Mouse (Mus musculus): Measurements from ENCODE around the gene Lsamp. TPM values are rescaled to one million over a fixed set of nuclear protein-coding genes. Genes with fewer than 3 reads are reported as not detected.
"Not testable (repeated sequence)": the region's sequence is repeated elsewhere in the genome, so short reads cannot be mapped to it uniquely, and the experiment has no call there.

The Lsamp gene
- polyA plus RNA-seq, 1 experiment from 2014 or later = 106 TPM

GRCm38 (mm10) chr16:41969215-41969614 is 1985.1 kb downstream of the Lsamp start:
- no peaks in the 10 kb centered on the region for H3K36me3 ChIP-seq (ENCODE audit: control insufficient read depth, insufficient read depth, low read length)
- H3K4me3 ChIP-seq (ENCODE audit: low read depth, low read length) = no peak overlapping the region
- H3K4me1 ChIP-seq (ENCODE audit: control insufficient read depth, insufficient read depth, low read length) = no peaks in the 10 kb centered on the region
- H3K9me3 ChIP-seq (replicated peaks; ENCODE audit: control insufficient read depth, low read length, poor library complexity, severe bottlenecking) = no peaks in the 10 kb centered on the region
- no peaks in the 10 kb centered on the region for H3K27me3 ChIP-seq (ENCODE audit: control insufficient read depth, insufficient read depth, low read depth, low read length)
- no peak overlapping the region for H3K4me2 ChIP-seq (ENCODE audit: low read length)
- 64% methylated on average over 2 of the region's 2 CpGs for WGBS
- no peak overlapping the region for H3K9ac ChIP-seq (ENCODE audit: low read depth, low read length)
- ATAC-seq = no peak
- no peak overlapping the region for H3K27ac ChIP-seq (ENCODE audit: low read length)

DNA sequence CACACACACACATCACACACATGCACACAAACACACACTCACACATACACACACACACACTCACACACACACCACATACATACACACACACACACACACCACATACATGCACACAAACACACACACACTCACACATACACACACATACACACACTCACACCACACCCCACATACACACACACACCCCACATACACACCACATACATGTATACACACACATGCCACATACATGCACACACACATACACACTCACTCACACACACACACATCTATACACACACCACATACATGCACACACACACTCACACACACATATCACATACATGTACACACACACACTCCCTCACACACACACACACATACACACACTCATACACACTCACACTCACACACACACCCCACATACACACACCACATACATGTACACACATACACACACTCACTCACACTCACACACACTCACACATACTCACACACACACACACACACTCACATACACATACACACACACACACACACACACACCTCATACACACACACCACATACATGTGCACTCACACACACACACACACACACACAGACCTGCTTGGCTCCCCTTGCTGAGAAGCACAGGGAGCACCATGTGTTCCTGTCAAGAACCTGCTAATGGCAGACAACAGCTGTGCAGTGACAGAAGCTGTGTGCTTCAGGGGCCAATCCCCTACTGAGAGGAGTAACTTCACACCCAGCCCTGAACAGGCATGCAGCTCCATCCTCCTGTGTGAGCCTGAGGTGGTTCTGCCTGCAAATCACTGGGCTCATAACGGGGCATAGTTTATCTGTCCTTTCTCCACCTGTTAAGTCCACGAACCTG is 1990.9 kb downstream of the Lsamp start:
- peak; percentile 62 for ATAC-seq
- no peaks in the 10 kb centered on the region for H3K9me3 ChIP-seq (replicated peaks; ENCODE audit: control insufficient read depth, low read length, poor library complexity, severe bottlenecking)
- H3K4me3 ChIP-seq (ENCODE audit: low read depth, low read length) = no peak overlapping the region
- H3K4me2 ChIP-seq (ENCODE audit: low read length) = no peak overlapping the region
- no peak overlapping the region for H3K9ac ChIP-seq (ENCODE audit: low read depth, low read length)
- no peaks in the 10 kb centered on the region for H3K27me3 ChIP-seq (ENCODE audit: control insufficient read depth, insufficient read depth, low read depth, low read length)
- H3K4me1 ChIP-seq (ENCODE audit: control insufficient read depth, insufficient read depth, low read length) = peaks cover 8% of the 10 kb centered on the region
- H3K27ac ChIP-seq (ENCODE audit: low read length) = 0 out of 2 replicates have a peak overlapping the region, but pooled peaks have one; percentile 17
- H3K36me3 ChIP-seq (ENCODE audit: control insufficient read depth, insufficient read depth, low read length) = no peaks in the 10 kb centered on the region
- WGBS = 78% methylated on average over 2 of the region's 2 CpGs

- no peak for ATAC-seq
Observed at GRCm38 (mm10) chr16:41976897-41977296, 1992.7 kb downstream of the Lsamp start.

GRCm38 (mm10) chr16:41996956-41997355 is 2012.8 kb downstream of the Lsamp start:
- Histone ChIP-seq H3K9me3 (replicated peaks; ENCODE audit: control insufficient read depth, low read length, poor library complexity, severe bottlenecking) (no peaks in the 10 kb centered on the region), H3K36me3 (ENCODE audit: control insufficient read depth, insufficient read depth, low read length) (no peaks in the 10 kb centered on the region), H3K4me2 (ENCODE audit: low read length) (no peak overlapping the region), H3K4me1 (ENCODE audit: control insufficient read depth, insufficient read depth, low read length) (no peaks in the 10 kb centered on the region), H3K27ac (ENCODE audit: low read length) (no peak overlapping the region), H3K4me3 (ENCODE audit: low read depth, low read length) (no peak overlapping the region), H3K27me3 (ENCODE audit: control insufficient read depth, insufficient read depth, low read depth, low read length) (no peaks in the 10 kb centered on the region), H3K9ac (ENCODE audit: low read depth, low read length) (no peak overlapping the region)
- no peak for ATAC-seq
- WGBS = 73% methylated on average over 1 of the region's 1 CpGs

More at GRCm38 (mm10) chr16:41976897-41977296, 1992.7 kb downstream of the Lsamp start:
- H3K4me3 ChIP-seq (ENCODE audit: low read depth, low read length) = no peak overlapping the region
- no peaks in the 10 kb centered on the region for H3K36me3 ChIP-seq (ENCODE audit: control insufficient read depth, insufficient read depth, low read length)
- H3K27ac ChIP-seq (ENCODE audit: low read length) = no peak overlapping the region
- H3K4me2 ChIP-seq (ENCODE audit: low read length) = no peak overlapping the region
- no peak overlapping the region for H3K9ac ChIP-seq (ENCODE audit: low read depth, low read length)
- H3K4me1 ChIP-seq (ENCODE audit: control insufficient read depth, insufficient read depth, low read length) = peaks cover 8% of the 10 kb centered on the region
- H3K9me3 ChIP-seq (replicated peaks; ENCODE audit: control insufficient read depth, low read length, poor library complexity, severe bottlenecking) = no peaks in the 10 kb centered on the region
- no peaks in the 10 kb centered on the region for H3K27me3 ChIP-seq (ENCODE audit: control insufficient read depth, insufficient read depth, low read depth, low read length)
- WGBS = 78% methylated on average over 5 of the region's 5 CpGs

- Histone ChIP-seq H3K27me3 (ENCODE audit: control insufficient read depth, insufficient read depth, low read depth, low read length) (no peaks in the 10 kb centered on the region), H3K4me3 (ENCODE audit: low read depth, low read length) (no peak overlapping the region), H3K4me1 (ENCODE audit: control insufficient read depth, insufficient read depth, low read length) (no peaks in the 10 kb centered on the region), H3K27ac (ENCODE audit: low read length) (no peak overlapping the region), H3K9me3 (replicated peaks; ENCODE audit: control insufficient read depth, low read length, poor library complexity, severe bottlenecking) (no peaks in the 10 kb centered on the region), H3K4me2 (ENCODE audit: low read length) (no peak overlapping the region), H3K36me3 (ENCODE audit: control insufficient read depth, insufficient read depth, low read length) (no peaks in the 10 kb centered on the region), H3K9ac (ENCODE audit: low read depth, low read length) (no peak overlapping the region)
- 95% methylated on average over 5 of the region's 5 CpGs for WGBS
- ATAC-seq = no peak
Observed at GRCm38 (mm10) chr16:42002925-42003324, 2018.8 kb downstream of the Lsamp start.

GRCm38 (mm10) chr16:42003506-42003905 is 2019.3 kb downstream of the Lsamp start:
- WGBS = 98% methylated on average over 9 of the region's 11 CpGs
- not testable (repeated sequence) for H3K9me3 ChIP-seq (replicated peaks; ENCODE audit: control insufficient read depth, low read length, poor library complexity, severe bottlenecking); H3K27ac ChIP-seq (ENCODE audit: low read length); H3K36me3 ChIP-seq (ENCODE audit: control insufficient read depth, insufficient read depth, low read length); H3K4me3 ChIP-seq (ENCODE audit: low read depth, low read length); H3K27me3 ChIP-seq (ENCODE audit: control insufficient read depth, insufficient read depth, low read depth, low read length); ATAC-seq; H3K4me1 ChIP-seq (ENCODE audit: control insufficient read depth, insufficient read depth, low read length); H3K9ac ChIP-seq (ENCODE audit: low read depth, low read length); H3K4me2 ChIP-seq (ENCODE audit: low read length)

DNA sequence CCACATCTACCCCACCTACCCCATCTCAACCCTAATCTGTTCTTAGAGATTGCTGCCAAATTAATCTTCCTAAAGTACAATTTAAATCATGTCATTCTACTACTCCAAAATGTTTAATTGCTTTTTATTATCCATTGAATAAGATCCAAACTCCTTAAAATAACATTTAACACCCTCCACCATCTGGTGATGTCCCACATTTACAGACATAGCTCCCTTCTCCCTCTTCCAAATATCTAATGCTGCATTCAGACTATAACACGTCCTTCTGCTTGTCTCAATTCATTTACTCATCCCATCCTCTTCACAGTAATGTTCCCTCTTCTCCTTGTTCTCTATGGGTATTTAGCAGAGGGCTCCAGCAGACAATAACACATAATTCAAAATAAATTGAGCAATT is 2020.0 kb downstream of the Lsamp start:
- Histone ChIP-seq H3K9me3 (replicated peaks; ENCODE audit: control insufficient read depth, low read length, poor library complexity, severe bottlenecking) (no peaks in the 10 kb centered on the region), H3K4me1 (ENCODE audit: control insufficient read depth, insufficient read depth, low read length) (no peaks in the 10 kb centered on the region), H3K9ac (ENCODE audit: low read depth, low read length) (no peak overlapping the region), H3K4me3 (ENCODE audit: low read depth, low read length) (no peak overlapping the region), H3K4me2 (ENCODE audit: low read length) (no peak overlapping the region), H3K27me3 (ENCODE audit: control insufficient read depth, insufficient read depth, low read depth, low read length) (no peaks in the 10 kb centered on the region), H3K27ac (ENCODE audit: low read length) (no peak overlapping the region), H3K36me3 (ENCODE audit: control insufficient read depth, insufficient read depth, low read length) (no peaks in the 10 kb centered on the region)
- 66% methylated on average over 1 of the region's 1 CpGs for WGBS
- no peak for ATAC-seq

DNA sequence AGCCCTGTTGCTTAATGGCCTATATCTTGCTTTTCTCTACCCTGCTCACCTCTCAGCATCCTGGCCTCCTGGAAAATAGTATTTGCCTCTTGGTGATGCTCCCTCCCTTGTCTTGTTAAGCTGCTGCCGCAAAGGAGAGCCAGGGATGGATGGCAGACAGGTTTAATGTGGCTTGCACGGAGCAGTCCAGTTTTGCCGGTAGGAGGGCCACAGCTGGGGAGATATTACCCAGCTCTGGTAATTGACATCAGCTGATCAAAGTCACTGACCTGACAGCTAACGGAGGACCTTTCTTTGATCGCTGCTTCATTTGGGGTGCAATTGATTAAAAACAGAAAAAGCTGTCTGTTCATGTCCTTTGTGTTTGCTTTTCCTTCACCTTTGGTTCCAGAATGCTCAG is 2030.8 kb downstream of the Lsamp start:
- H3K36me3 ChIP-seq (ENCODE audit: control insufficient read depth, insufficient read depth, low read length) = no peaks in the 10 kb centered on the region
- no peak overlapping the region for H3K4me3 ChIP-seq (ENCODE audit: low read depth, low read length)
- peak overlapping the region; percentile 47; the same call in 1 of the 2 replicates for H3K27ac ChIP-seq (ENCODE audit: low read length)
- no peak overlapping the region for H3K4me2 ChIP-seq (ENCODE audit: low read length)
- no peaks in the 10 kb centered on the region for H3K9me3 ChIP-seq (replicated peaks; ENCODE audit: control insufficient read depth, low read length, poor library complexity, severe bottlenecking)
- WGBS = 34% methylated on average over 5 of the region's 5 CpGs
- peaks cover 6% of the 10 kb centered on the region; the same call in 1 of the 2 replicates for H3K4me1 ChIP-seq (ENCODE audit: control insufficient read depth, insufficient read depth, low read length)
- no peaks in the 10 kb centered on the region for H3K27me3 ChIP-seq (ENCODE audit: control insufficient read depth, insufficient read depth, low read depth, low read length)
- H3K9ac ChIP-seq (ENCODE audit: low read depth, low read length) = no peak overlapping the region
- ATAC-seq = no peak

- WGBS = 74% methylated on average over 3 of the region's 3 CpGs
Observed at GRCm38 (mm10) chr16:42015443-42015842, 2031.3 kb downstream of the Lsamp start.

More at GRCm38 (mm10) chr16:42015443-42015842, 2031.3 kb downstream of the Lsamp start:
- ATAC-seq = no peak
- Histone ChIP-seq H3K27me3 (ENCODE audit: control insufficient read depth, insufficient read depth, low read depth, low read length) (no peaks in the 10 kb centered on the region), H3K27ac (ENCODE audit: low read length) (no peak overlapping the region), H3K4me3 (ENCODE audit: low read depth, low read length) (no peak overlapping the region), H3K4me1 (ENCODE audit: control insufficient read depth, insufficient read depth, low read length) (peaks cover 6% of the 10 kb centered on the region; the same call in 1 of the 2 replicates), H3K9me3 (replicated peaks; ENCODE audit: control insufficient read depth, low read length, poor library complexity, severe bottlenecking) (no peaks in the 10 kb centered on the region), H3K4me2 (ENCODE audit: low read length) (no peak overlapping the region), H3K9ac (ENCODE audit: low read depth, low read length) (no peak overlapping the region), H3K36me3 (ENCODE audit: control insufficient read depth, insufficient read depth, low read length) (no peaks in the 10 kb centered on the region)

All from midbrain, embryonic 16.5 days (tissue).